Mouse (Mus musculus): ENCODE data around the gene Edn3.

- TF ChIP-seq POLR2A (IDR thresholded peaks at IDR 0.05; ENCODE audit: borderline replicate concordance, extremely low read depth, low read depth, low read length) (no peak), CTCF (IDR thresholded peaks at IDR 0.05; ENCODE audit: insufficient read depth, low read length) (no peak)
Measured at GRCm38 (mm10) chr2:174774177-174775111, 14.0 kb downstream of the Edn3 start.

Measured in lung, adult 2 months (tissue).